Mouse (Mus musculus): Measurements from ENCODE around the gene Rbm39. TPM values are rescaled to one million over a fixed set of nuclear protein-coding genes. Genes with fewer than 3 reads are reported as not detected.

The Rbm39 gene
- polyA plus RNA-seq, 1 experiment from 2014 or later: 349 TPM

DNA sequence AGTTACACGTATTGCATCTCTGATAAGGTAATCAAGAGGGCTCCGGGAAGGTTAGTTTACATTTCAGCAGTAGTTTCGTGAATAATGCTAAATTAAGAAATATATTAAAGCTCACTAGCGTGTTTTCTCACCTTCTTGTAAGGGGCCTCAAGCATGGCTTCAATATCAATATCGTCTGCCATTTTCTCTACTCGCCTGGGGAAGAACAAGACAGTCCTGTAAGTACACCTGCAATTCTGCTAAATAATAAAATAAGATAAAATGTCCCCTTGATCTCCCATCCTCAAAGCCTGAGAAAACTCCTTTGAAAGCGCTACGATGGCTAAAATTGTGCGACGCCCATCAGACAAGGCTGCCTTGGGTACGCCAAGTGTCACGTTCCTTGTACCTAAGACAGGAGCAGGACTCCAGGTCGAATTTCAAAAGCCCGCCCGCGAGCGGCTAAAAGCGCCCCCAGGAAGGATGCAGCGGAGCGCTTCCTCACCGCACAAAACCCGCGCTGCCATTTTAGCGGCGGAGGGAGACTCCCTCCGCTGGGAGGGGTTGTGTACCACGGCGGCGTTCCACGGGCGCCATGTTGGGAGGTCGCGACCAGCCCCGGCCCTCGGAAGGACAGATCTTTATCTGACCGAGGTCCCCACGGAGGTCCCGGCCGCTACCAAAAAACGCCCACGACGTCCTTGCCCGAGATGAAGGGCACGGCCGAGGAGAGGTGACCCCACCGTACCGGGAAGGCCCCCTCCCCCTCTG, 817 bp downstream of the Rbm39 start:
- H3K9ac ChIP-seq (ENCODE audit: low read length): peak overlapping the region; percentile 100
- ATAC-seq (ENCODE audit: low FRiP score, low TSS enrichment): peak; percentile 64
- peaks cover 6% of the 10 kb centered on the region for H3K36me3 ChIP-seq (ENCODE audit: control insufficient read depth, insufficient read depth, low read length)
- peak; percentile 84 for DNase-seq (ENCODE audit: low spot score)
- H3K4me2 ChIP-seq (replicated peaks; ENCODE audit: low read depth): peak overlapping the region; percentile 53
- under 1% methylated on average over 47 of the region's 47 CpGs for WGBS
- no peaks in the 10 kb centered on the region for H3K27me3 ChIP-seq (ENCODE audit: control insufficient read depth, insufficient read depth, low read length)
- peaks cover 5% of the 10 kb centered on the region for H3K4me1 ChIP-seq (replicated peaks; ENCODE audit: control insufficient read depth, insufficient read depth)
- TF ChIP-seq EP300 (optimal IDR thresholded peaks at IDR 0.05) (no peak), CTCF (IDR thresholded peaks at IDR 0.05; ENCODE audit: low read depth) (peak; percentile 45)
- peak overlapping the region; percentile 100 for H3K4me3 ChIP-seq (ENCODE audit: low read depth, low read length)
- peak overlapping the region; percentile 99 for H3K27ac ChIP-seq (replicated peaks)
- H3K9me3 ChIP-seq (ENCODE audit: control insufficient read depth, low read length): no peaks in the 10 kb centered on the region

DNA sequence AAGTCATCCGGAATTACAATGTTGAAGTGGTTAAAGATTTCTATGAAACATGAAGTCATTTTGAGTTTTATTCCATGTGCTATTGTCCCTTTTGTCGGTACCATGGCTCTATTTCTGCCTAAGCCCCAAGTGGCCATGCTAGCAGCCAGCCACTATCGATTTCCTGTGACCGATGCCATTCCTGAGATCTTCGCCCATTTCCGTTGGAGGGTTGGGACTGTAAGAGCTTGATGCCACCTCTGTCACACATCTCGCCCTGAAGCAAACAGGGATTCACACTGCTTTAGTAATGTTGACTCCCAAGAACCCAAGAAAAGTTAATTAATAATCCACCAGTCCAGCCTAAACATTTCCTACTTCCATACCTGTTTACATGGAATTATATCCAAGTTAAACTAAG, 2.4 kb downstream of the Rbm39 start:
- Histone ChIP-seq H3K36me3 (ENCODE audit: control insufficient read depth, insufficient read depth, low read length) (peaks cover 10% of the 10 kb centered on the region), H3K27me3 (ENCODE audit: control insufficient read depth, insufficient read depth, low read length) (no peaks in the 10 kb centered on the region), H3K9me3 (ENCODE audit: control insufficient read depth, low read length) (no peaks in the 10 kb centered on the region), H3K4me1 (replicated peaks; ENCODE audit: control insufficient read depth, insufficient read depth) (peaks cover 5% of the 10 kb centered on the region), H3K4me2 (replicated peaks; ENCODE audit: low read depth) (peak overlapping the region; percentile 53), H3K27ac (replicated peaks) (no peak overlapping the region), H3K9ac (ENCODE audit: low read length) (no peak overlapping the region), H3K4me3 (ENCODE audit: low read depth, low read length) (peak overlapping the region; percentile 100; the same call in 1 of the 2 replicates)
- TF ChIP-seq EP300 (optimal IDR thresholded peaks at IDR 0.05): no peak
- ATAC-seq (ENCODE audit: low FRiP score, low TSS enrichment) (no peak), DNase-seq (ENCODE audit: low spot score) (no peak)
- 55% methylated on average over 7 of the region's 7 CpGs for WGBS

DNA sequence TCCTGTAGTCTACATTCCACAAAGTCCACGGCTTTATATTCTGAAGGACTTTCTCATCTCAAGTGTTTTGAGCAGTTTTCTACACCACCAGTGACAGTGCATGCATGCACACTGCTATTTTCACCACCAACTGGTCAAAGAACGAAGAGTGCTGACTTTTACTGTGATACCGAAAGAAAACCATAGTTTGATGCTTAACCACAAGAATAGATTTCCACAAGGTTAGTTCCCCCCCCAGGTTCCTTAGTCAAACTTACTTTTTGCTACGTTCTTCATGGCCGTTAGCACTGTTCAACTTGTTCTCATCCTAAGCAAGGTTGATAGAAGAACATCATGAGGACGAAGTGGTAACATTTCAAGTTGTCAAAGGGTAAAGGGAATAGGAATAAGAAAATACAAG, 3.0 kb downstream of the Rbm39 start:
- H3K9ac ChIP-seq (ENCODE audit: low read length): no peak overlapping the region
- TF ChIP-seq EP300 (optimal IDR thresholded peaks at IDR 0.05) (no peak), CTCF (IDR thresholded peaks at IDR 0.05; ENCODE audit: low read depth) (no peak)
- DNase-seq (ENCODE audit: low spot score) (no peak), ATAC-seq (ENCODE audit: low FRiP score, low TSS enrichment) (no peak)
- WGBS: 65% methylated on average over 6 of the region's 6 CpGs
- H3K27ac ChIP-seq (replicated peaks): no peak overlapping the region
- 0 out of 2 replicates have a peak overlapping the region, but pooled peaks have one; percentile 20 for H3K4me2 ChIP-seq (replicated peaks; ENCODE audit: low read depth)
- no peaks in the 10 kb centered on the region for H3K9me3 ChIP-seq (ENCODE audit: control insufficient read depth, low read length)
- H3K36me3 ChIP-seq (ENCODE audit: control insufficient read depth, insufficient read depth, low read length): peaks cover 10% of the 10 kb centered on the region
- H3K27me3 ChIP-seq (ENCODE audit: control insufficient read depth, insufficient read depth, low read length): no peaks in the 10 kb centered on the region
- H3K4me1 ChIP-seq (replicated peaks; ENCODE audit: control insufficient read depth, insufficient read depth): peaks cover 5% of the 10 kb centered on the region
- no peak overlapping the region for H3K4me3 ChIP-seq (ENCODE audit: low read depth, low read length)

DNA sequence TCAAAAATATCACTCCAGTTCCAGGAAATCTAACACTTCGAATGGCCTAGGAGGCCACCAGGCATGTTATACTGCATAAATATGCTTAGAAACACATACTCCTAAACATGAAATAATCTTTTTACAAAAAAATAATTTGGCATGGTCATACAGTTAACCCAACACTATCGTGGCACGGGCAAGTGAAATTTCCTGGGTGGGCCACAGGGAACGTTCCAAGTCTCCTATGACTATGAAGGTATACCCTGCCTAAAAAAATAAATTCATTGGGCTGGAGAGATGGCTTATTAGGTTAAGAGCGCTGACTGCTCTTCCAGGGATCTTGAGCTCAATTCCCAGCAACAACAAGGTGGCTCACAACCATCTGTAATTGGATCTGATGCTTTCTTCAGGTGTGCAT, 13.5 kb downstream of the Rbm39 start:
- H3K27ac ChIP-seq (replicated peaks): no peak overlapping the region
- H3K9ac ChIP-seq (ENCODE audit: low read length): no peak overlapping the region
- H3K9me3 ChIP-seq (ENCODE audit: control insufficient read depth, low read length): no peaks in the 10 kb centered on the region
- H3K4me1 ChIP-seq (replicated peaks; ENCODE audit: control insufficient read depth, insufficient read depth): no peaks in the 10 kb centered on the region
- peaks cover 20% of the 10 kb centered on the region for H3K36me3 ChIP-seq (ENCODE audit: control insufficient read depth, insufficient read depth, low read length)
- ATAC-seq (ENCODE audit: low FRiP score, low TSS enrichment) (no peak), DNase-seq (ENCODE audit: low spot score) (no peak)
- 92% methylated on average over 5 of the region's 5 CpGs for WGBS
- H3K4me2 ChIP-seq (replicated peaks; ENCODE audit: low read depth): no peak overlapping the region
- TF ChIP-seq EP300 (optimal IDR thresholded peaks at IDR 0.05) (no peak), CTCF (IDR thresholded peaks at IDR 0.05; ENCODE audit: low read depth) (no peak)
- H3K4me3 ChIP-seq (ENCODE audit: low read depth, low read length): no peak overlapping the region
- H3K27me3 ChIP-seq (ENCODE audit: control insufficient read depth, insufficient read depth, low read length): no peaks in the 10 kb centered on the region

DNA sequence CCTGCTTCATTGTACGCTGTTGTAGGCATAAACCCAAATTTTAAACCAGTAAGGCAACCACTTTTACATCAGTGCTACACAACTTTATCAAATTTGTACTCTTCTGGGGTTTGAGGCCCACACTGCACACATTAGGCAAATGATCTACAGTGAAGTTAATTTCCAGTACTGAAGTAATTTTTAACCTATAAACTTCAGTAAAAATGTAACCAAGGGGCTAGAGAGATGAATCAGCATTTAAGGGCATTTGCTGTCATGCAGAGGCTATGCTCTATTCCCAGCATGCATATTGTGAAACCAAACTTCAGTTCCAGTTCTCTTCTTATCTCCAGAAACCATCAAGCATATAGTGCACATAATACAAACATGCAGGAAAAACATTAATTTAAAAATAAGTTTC, 14.6 kb downstream of the Rbm39 start:
- 89% methylated on average over 1 of the region's 1 CpGs for WGBS
- Histone ChIP-seq H3K27ac (replicated peaks) (no peak overlapping the region), H3K4me1 (replicated peaks; ENCODE audit: control insufficient read depth, insufficient read depth) (no peaks in the 10 kb centered on the region), H3K27me3 (ENCODE audit: control insufficient read depth, insufficient read depth, low read length) (no peaks in the 10 kb centered on the region), H3K9me3 (ENCODE audit: control insufficient read depth, low read length) (no peaks in the 10 kb centered on the region), H3K4me2 (replicated peaks; ENCODE audit: low read depth) (no peak overlapping the region), H3K36me3 (ENCODE audit: control insufficient read depth, insufficient read depth, low read length) (peaks cover 23% of the 10 kb centered on the region), H3K9ac (ENCODE audit: low read length) (no peak overlapping the region), H3K4me3 (ENCODE audit: low read depth, low read length) (no peak overlapping the region)
- ATAC-seq (ENCODE audit: low FRiP score, low TSS enrichment) (no peak), DNase-seq (ENCODE audit: low spot score) (no peak)
- TF ChIP-seq EP300 (optimal IDR thresholded peaks at IDR 0.05) (no peak), CTCF (IDR thresholded peaks at IDR 0.05; ENCODE audit: low read depth) (no peak)

DNA sequence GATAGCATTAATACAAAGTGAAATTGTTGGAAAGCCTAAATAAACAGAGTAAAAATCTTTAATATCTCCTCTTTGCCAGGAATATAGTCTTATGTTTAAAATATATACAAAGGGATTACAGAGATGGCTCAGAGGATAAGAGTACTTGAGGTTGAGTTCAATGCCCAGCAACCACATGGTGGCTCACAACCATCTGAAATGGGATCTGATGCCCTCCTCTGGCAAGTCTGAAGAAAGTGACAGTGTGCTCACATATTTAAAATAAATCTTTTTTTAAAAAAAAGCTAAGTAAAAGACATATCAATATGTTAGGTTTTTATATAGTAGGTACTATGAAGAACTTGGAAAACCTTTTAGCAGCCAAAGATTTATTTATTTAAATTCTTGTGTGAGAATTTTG, 28.5 kb downstream of the Rbm39 start:
- Histone ChIP-seq H3K4me3 (ENCODE audit: low read depth, low read length) (no peak overlapping the region), H3K9ac (ENCODE audit: low read length) (no peak overlapping the region), H3K36me3 (ENCODE audit: control insufficient read depth, insufficient read depth, low read length) (peaks cover 18% of the 10 kb centered on the region), H3K4me1 (replicated peaks; ENCODE audit: control insufficient read depth, insufficient read depth) (no peaks in the 10 kb centered on the region), H3K27me3 (ENCODE audit: control insufficient read depth, insufficient read depth, low read length) (no peaks in the 10 kb centered on the region), H3K4me2 (replicated peaks; ENCODE audit: low read depth) (no peak overlapping the region), H3K9me3 (ENCODE audit: control insufficient read depth, low read length) (no peaks in the 10 kb centered on the region), H3K27ac (replicated peaks) (no peak overlapping the region)
- TF ChIP-seq CTCF (IDR thresholded peaks at IDR 0.05; ENCODE audit: low read depth): peak; percentile 35
- TF ChIP-seq EP300 (optimal IDR thresholded peaks at IDR 0.05): no peak
- DNase-seq (ENCODE audit: low spot score) (no peak), ATAC-seq (ENCODE audit: low FRiP score, low TSS enrichment) (no peak)

Measured in stomach, postnatal 0 days (tissue).